Mouse (Mus musculus): ENCODE data around the gene Hmbs. TPM values are rescaled to one million over a fixed set of nuclear protein-coding genes. Genes with fewer than 3 reads are reported as not detected.
A peak's percentile ranks its signal among the peaks of the same experiment; 100 is the strongest.
"Not testable (repeated sequence)": the region's sequence is repeated elsewhere in the genome, so short reads cannot be mapped to it uniquely, and the experiment has no call there.

Gene Hmbs
- total RNA-seq, 4 experiments from 2014 or later: 42.1 to 48.8 (median 45.4) TPM

- not testable (repeated sequence) for DNase-seq (ENCODE audit: low spot score)
Measured at GRCm38 (mm10) chr9:44325032-44325767, 18.8 kb downstream of the Hmbs start.

- no peak for DNase-seq (ENCODE audit: low spot score)
Measured at GRCm38 (mm10) chr9:44324147-44324546, 19.9 kb downstream of the Hmbs start.

- not testable (repeated sequence) for DNase-seq (ENCODE audit: low spot score)
Measured at GRCm38 (mm10) chr9:44323656-44324055, 20.4 kb downstream of the Hmbs start.

GRCm38 (mm10) chr9:44320799-44321133 lies 23.3 kb downstream of the Hmbs start:
- no peak for DNase-seq (ENCODE audit: low spot score)

- peak; percentile 90 for DNase-seq (ENCODE audit: low spot score)
Measured at GRCm38 (mm10) chr9:44319887-44320798, 23.9 kb downstream of the Hmbs start, which contains the start of gene C2cd2l. TSS of gene C2cd2l (minus strand) at chr9:44320285.

- DNase-seq (ENCODE audit: low spot score): no peak
Measured at GRCm38 (mm10) chr9:44319105-44319886, 24.7 kb downstream of the Hmbs start.

- no peak for DNase-seq (ENCODE audit: low spot score)
Measured at GRCm38 (mm10) chr9:44318826-44319095, 25.3 kb downstream of the Hmbs start.

- DNase-seq (ENCODE audit: low spot score): no peak
Measured at GRCm38 (mm10) chr9:44318076-44318825, 25.8 kb downstream of the Hmbs start.

GRCm38 (mm10) chr9:44317452-44317851 lies 26.6 kb downstream of the Hmbs start:
- DNase-seq (ENCODE audit: low spot score): no peak

GRCm38 (mm10) chr9:44314910-44315309 lies 29.1 kb downstream of the Hmbs start:
- no peak for DNase-seq (ENCODE audit: low spot score)

- DNase-seq (ENCODE audit: low spot score): no peak
Measured at GRCm38 (mm10) chr9:44314257-44314547, 29.8 kb downstream of the Hmbs start.

GRCm38 (mm10) chr9:44313476-44314256 lies 30.4 kb downstream of the Hmbs start:
- no peak for DNase-seq (ENCODE audit: low spot score)

- DNase-seq (ENCODE audit: low spot score): peak; percentile 70
Measured at GRCm38 (mm10) chr9:44311136-44312134, 32.6 kb downstream of the Hmbs start.

- no peak for DNase-seq (ENCODE audit: low spot score)
Measured at GRCm38 (mm10) chr9:44310750-44311135, 33.3 kb downstream of the Hmbs start.

- no peak for DNase-seq (ENCODE audit: low spot score)
Measured at GRCm38 (mm10) chr9:44309756-44310155, 34.3 kb downstream of the Hmbs start.

- DNase-seq (ENCODE audit: low spot score): no peak
Measured at GRCm38 (mm10) chr9:44307248-44307647, 36.8 kb downstream of the Hmbs start.

GRCm38 (mm10) chr9:44306532-44306931 lies 37.5 kb downstream of the Hmbs start:
- no peak for DNase-seq (ENCODE audit: low spot score)

- DNase-seq (ENCODE audit: low spot score): peak; percentile 99
Measured at GRCm38 (mm10) chr9:44305466-44306079, 38.5 kb downstream of the Hmbs start, which contains the start of gene Hinfp. TSS of gene Hinfp (minus strand) at chr9:44305671.

GRCm38 (mm10) chr9:44300001-44300400 lies 44.0 kb downstream of the Hmbs start:
- not testable (repeated sequence) for DNase-seq (ENCODE audit: low spot score)
